Mouse (Mus musculus) ES-E14 (cell line): ENCODE data around the gene Tmem208. TPM values are rescaled to one million over a fixed set of nuclear protein-coding genes. Genes with fewer than 3 reads are reported as not detected.
A peak's percentile ranks its signal among the peaks of the same experiment; 100 is the strongest.

Experiments used
- DNase-seq: peaks from one replicate; pipeline ENCODE4 v3.0.0-alpha.2; 2013; ENCODE audit warnings: low read depth, low spot score
- H3K27ac ChIP-seq: 2 replicates; pipeline ENCODE4 v1.5.1; 2012; ENCODE audit warnings: low read depth, mild to moderate bottlenecking, low read length, moderate library complexity, mixed read lengths; ENCODE audit not compliant: poor library complexity, insufficient read depth, severe bottlenecking
- H3K36me3 ChIP-seq: 2 replicates; pipeline ENCODE4 v1.6.1; 2012; ENCODE audit warnings: mild to moderate bottlenecking, low read length, moderate library complexity, mixed read lengths; ENCODE audit not compliant: control insufficient read depth, poor library complexity, insufficient read depth, severe bottlenecking
- H3K4me1 ChIP-seq, 2 experiments: fragments of 150-350 bp in 1 of 2; sonication (generic) in 1 of 2; 2 replicates each; pipeline ENCODE4 v1.6.1; 2012; ENCODE audit warnings: low read length in 2 of 2, mild to moderate bottlenecking in 1 of 2, mixed read lengths in 1 of 2; ENCODE audit not compliant: control insufficient read depth in 2 of 2, insufficient read depth in 2 of 2, poor library complexity in 1 of 2
- H3K4me3 ChIP-seq, 2 experiments: fragments of 150-350 bp in 1 of 2; sonication (generic) in 1 of 2; 2 replicates each; pipeline ENCODE4 v1.5.1; 2012; ENCODE audit warnings: low read length in 2 of 2, low read depth in 1 of 2, mild to moderate bottlenecking in 1 of 2, mixed read lengths in 1 of 2; ENCODE audit not compliant: insufficient read depth in 1 of 2, poor library complexity in 1 of 2, severe bottlenecking in 1 of 2
- H3K9ac ChIP-seq: 2 replicates; pipeline ENCODE4 v1.6.1; 2012; ENCODE audit warnings: low read depth, mild to moderate bottlenecking, low read length, mixed read lengths; ENCODE audit not compliant: poor library complexity, insufficient read depth, severe bottlenecking
- H3K9me3 ChIP-seq: fragments of 150-350 bp; sonication (generic); 2 replicates; pipeline ENCODE4 v1.6.1; 2012; ENCODE audit warnings: low read depth, mild to moderate bottlenecking, low read length; ENCODE audit not compliant: control insufficient read depth, insufficient read depth
- CHD2 ChIP-seq: IDR thresholded peaks from 2 replicates; pipeline ENCODE4 v1.6.1; 2014; ENCODE audit warnings: mild to moderate bottlenecking, low read depth, low read length, inconsistent platforms
- HCFC1 ChIP-seq: IDR thresholded peaks from 2 replicates; pipeline ENCODE4 v1.6.1; 2012; ENCODE audit warnings: low read length, inconsistent platforms, borderline replicate concordance; ENCODE audit not compliant: insufficient read depth
- MAFK ChIP-seq: IDR thresholded peaks from 2 replicates; pipeline ENCODE4 v1.6.1; 2014; ENCODE audit warnings: mild to moderate bottlenecking, low read depth, low read length, inconsistent platforms; ENCODE audit not compliant: insufficient read depth
- ZC3H11A ChIP-seq: IDR thresholded peaks from 2 replicates; pipeline ENCODE4 v1.6.1; 2012; ENCODE audit warnings: low read depth, mild to moderate bottlenecking, inconsistent platforms, low read length, borderline replicate concordance
- ZNF384 ChIP-seq: IDR thresholded peaks from 2 replicates; pipeline ENCODE4 v1.6.1; 2012; ENCODE audit warnings: low read depth, low read length, inconsistent platforms
- in situ Hi-C, 2 experiments: fragments of 600-800 bp; cut with MboI; formaldehyde crosslinking; loops; one replicate each; pipeline ENCODE4 v1.15.1; 2025; ENCODE audit warnings: low sequenced_read_pairs in 2 of 2, inconsistent platforms in 1 of 2; ENCODE audit not compliant: unreplicated experiment in 2 of 2
- total RNA-seq: library from RNA; depleted of rRNA; stranded (reverse); fragments of 300-350 nt; gene quantifications from 2 replicates; pipeline ENCODE4 v1.2.3, GENCODE M21; 2012

Gene Tmem208
- total RNA-seq, 1 experiment = 123 TPM

- H3K36me3 ChIP-seq = peaks cover 10% of the 10 kb centered on the region; the same call in 1 of the 2 replicates
- no peaks in the 10 kb centered on the region for H3K4me1 ChIP-seq
- no peak overlapping the region for H3K4me3 ChIP-seq
- TF ChIP-seq ZNF384 = no peak
- TF ChIP-seq ZC3H11A = no peak
- no peak for TF ChIP-seq MAFK
- no peak for TF ChIP-seq CHD2
- TF ChIP-seq HCFC1 = no peak
- H3K9me3 ChIP-seq = no peaks in the 10 kb centered on the region
- H3K27ac ChIP-seq = no peak overlapping the region
- no peak for DNase-seq
- in situ Hi-C loops = no loop called here
- no peak overlapping the region for H3K9ac ChIP-seq
Observed at GRCm38 (mm10) chr8:105312891-105313481, 13.2 kb upstream of the Tmem208 start.

- Histone ChIP-seq H3K27ac (no peak overlapping the region), H3K9ac (no peak overlapping the region), H3K9me3 (no peaks in the 10 kb centered on the region), H3K36me3 (peaks cover 6% of the 10 kb centered on the region; the same call in 1 of the 2 replicates), H3K4me3 (no peak overlapping the region), H3K4me1 (no peaks in the 10 kb centered on the region)
- TF ChIP-seq ZNF384 (no peak), ZC3H11A (no peak), MAFK (peak; percentile 73; the same call in 1 of the 2 replicates)
- in situ Hi-C loops = no loop called here
- no peak for DNase-seq
Observed at GRCm38 (mm10) chr8:105313622-105314402, 12.3 kb upstream of the Tmem208 start.

GRCm38 (mm10) chr8:105315073-105315769 is 10.9 kb upstream of the Tmem208 start:
- H3K4me3 ChIP-seq = no peak overlapping the region
- no peaks in the 10 kb centered on the region for H3K4me1 ChIP-seq
- TF ChIP-seq HCFC1 = no peak
- TF ChIP-seq ZC3H11A = no peak
- TF ChIP-seq CHD2 = no peak
- TF ChIP-seq ZNF384 = no peak
- TF ChIP-seq MAFK = no peak
- H3K9me3 ChIP-seq = no peaks in the 10 kb centered on the region
- no peak overlapping the region for H3K27ac ChIP-seq
- H3K9ac ChIP-seq = no peak overlapping the region
- peaks cover 2% of the 10 kb centered on the region; the same call in 1 of the 2 replicates for H3K36me3 ChIP-seq
- in situ Hi-C loops = no loop called here
- DNase-seq = no peak

GRCm38 (mm10) chr8:105317941-105318340 is 8.2 kb upstream of the Tmem208 start:
- no peak overlapping the region for H3K27ac ChIP-seq
- DNase-seq = no peak
- H3K9me3 ChIP-seq = no peaks in the 10 kb centered on the region
- H3K36me3 ChIP-seq = peaks cover 2% of the 10 kb centered on the region; the same call in 1 of the 2 replicates
- H3K9ac ChIP-seq = no peak overlapping the region
- H3K4me1 ChIP-seq = no peaks in the 10 kb centered on the region
- in situ Hi-C loops = no loop called here
- H3K4me3 ChIP-seq = no peak overlapping the region
- TF ChIP-seq CHD2 (no peak), ZC3H11A (no peak), ZNF384 (no peak), MAFK (no peak), HCFC1 (no peak)
